Mouse (Mus musculus): ENCODE data around the gene Tspan5. TPM values are rescaled to one million over a fixed set of nuclear protein-coding genes. Genes with fewer than 3 reads are reported as not detected.

The Tspan5 gene
- polyA plus RNA-seq, 1 experiment from 2014 or later = 7.4 TPM

DNA sequence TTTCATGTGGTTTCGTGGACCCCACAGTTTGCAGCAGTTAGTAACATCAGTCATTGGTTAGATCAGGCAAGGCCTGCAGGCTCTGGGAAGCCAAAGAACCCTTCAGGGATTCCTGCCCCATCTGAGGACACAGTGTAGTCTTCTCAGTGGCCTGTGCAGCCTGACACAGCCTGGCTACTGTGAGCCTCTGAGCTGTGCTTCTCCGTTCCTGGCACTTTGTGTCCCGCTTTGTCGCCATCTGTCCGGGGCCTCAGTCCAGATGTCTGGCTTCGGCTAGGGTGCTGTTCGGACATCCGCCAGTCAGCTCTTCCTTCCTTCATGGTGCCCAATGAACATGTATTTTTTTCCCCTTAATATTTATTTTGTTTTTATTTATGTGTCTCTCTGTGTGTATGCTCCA lies 117.2 kb downstream of the Tspan5 start:
- ATAC-seq = no peak
- Histone ChIP-seq H3K9me3 (ENCODE audit: control insufficient read depth) (no peaks in the 10 kb centered on the region), H3K36me3 (ENCODE audit: control insufficient read depth, insufficient read depth) (no peaks in the 10 kb centered on the region), H3K4me3 (ENCODE audit: low read depth, low read length) (no peak overlapping the region), H3K9ac (ENCODE audit: low read depth, low read length) (no peak overlapping the region), H3K4me2 (replicated peaks; ENCODE audit: low read depth) (no peak overlapping the region), H3K27ac (ENCODE audit: low read depth, low read length) (no peak overlapping the region), H3K27me3 (replicated peaks; ENCODE audit: control insufficient read depth, insufficient read depth, low read length) (no peaks in the 10 kb centered on the region), H3K4me1 (replicated peaks; ENCODE audit: control insufficient read depth, insufficient read depth, low read length) (no peaks in the 10 kb centered on the region)
- no peak for TF ChIP-seq CTCF (IDR thresholded peaks at IDR 0.05; ENCODE audit: low read depth)
- 85% methylated on average over 8 of the region's 8 CpGs for WGBS

DNA sequence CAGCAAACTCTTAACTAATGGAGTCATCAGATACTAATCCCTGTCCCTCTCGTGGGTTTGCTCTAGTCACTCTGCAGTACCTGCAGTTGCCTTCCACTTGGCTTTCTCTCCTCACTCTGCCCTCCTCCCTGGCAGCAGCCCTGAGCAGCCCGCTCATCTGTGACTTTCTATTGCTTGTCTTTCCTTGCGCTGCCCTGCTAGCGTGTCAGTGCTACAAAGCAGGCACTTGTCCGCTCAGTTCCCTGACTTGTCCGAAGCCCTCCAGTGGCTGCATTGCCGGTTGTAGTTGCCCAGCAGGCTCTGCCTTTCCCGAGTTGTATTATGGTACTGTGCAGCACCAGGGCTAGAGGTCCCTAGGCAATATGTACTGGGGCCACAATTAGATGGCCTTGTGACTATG lies 117.7 kb downstream of the Tspan5 start:
- H3K9ac ChIP-seq (ENCODE audit: low read depth, low read length) = no peak overlapping the region
- H3K27ac ChIP-seq (ENCODE audit: low read depth, low read length) = no peak overlapping the region
- 76% methylated on average over 8 of the region's 8 CpGs for WGBS
- TF ChIP-seq CTCF (IDR thresholded peaks at IDR 0.05; ENCODE audit: low read depth) = no peak
- H3K4me2 ChIP-seq (replicated peaks; ENCODE audit: low read depth) = no peak overlapping the region
- H3K9me3 ChIP-seq (ENCODE audit: control insufficient read depth) = no peaks in the 10 kb centered on the region
- no peaks in the 10 kb centered on the region for H3K4me1 ChIP-seq (replicated peaks; ENCODE audit: control insufficient read depth, insufficient read depth, low read length)
- ATAC-seq = no peak
- H3K4me3 ChIP-seq (ENCODE audit: low read depth, low read length) = no peak overlapping the region
- no peaks in the 10 kb centered on the region for H3K27me3 ChIP-seq (replicated peaks; ENCODE audit: control insufficient read depth, insufficient read depth, low read length)
- no peaks in the 10 kb centered on the region for H3K36me3 ChIP-seq (ENCODE audit: control insufficient read depth, insufficient read depth)

DNA sequence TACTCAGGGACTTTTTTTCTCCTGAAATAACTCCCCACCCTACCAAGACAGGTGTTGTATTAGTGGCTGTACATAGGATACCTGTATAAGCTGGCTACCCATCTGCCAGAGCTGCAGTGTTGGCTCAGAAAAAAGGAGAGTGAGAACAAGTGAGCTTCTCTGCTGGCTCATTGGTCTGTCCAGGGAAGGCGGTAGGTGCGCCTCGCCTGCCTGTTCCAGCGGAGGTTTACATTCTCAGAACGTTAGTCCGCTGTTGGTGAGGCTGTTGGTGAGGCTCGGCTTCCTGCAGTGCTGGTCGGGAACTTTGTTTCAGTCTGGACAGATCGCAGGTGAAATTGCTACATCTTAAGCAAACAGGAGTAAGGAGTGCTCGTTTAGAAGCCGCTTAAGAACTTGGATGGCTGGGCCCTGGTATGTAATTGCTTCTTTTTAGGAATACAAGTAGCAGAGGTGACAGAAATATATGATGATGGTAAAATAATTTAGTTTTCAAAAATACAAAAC lies 118.3 kb downstream of the Tspan5 start:
- no peak overlapping the region for H3K4me2 ChIP-seq (replicated peaks; ENCODE audit: low read depth)
- no peaks in the 10 kb centered on the region for H3K27me3 ChIP-seq (replicated peaks; ENCODE audit: control insufficient read depth, insufficient read depth, low read length)
- no peaks in the 10 kb centered on the region for H3K4me1 ChIP-seq (replicated peaks; ENCODE audit: control insufficient read depth, insufficient read depth, low read length)
- no peak overlapping the region for H3K4me3 ChIP-seq (ENCODE audit: low read depth, low read length)
- WGBS = 43% methylated on average over 11 of the region's 11 CpGs
- ATAC-seq = no peak
- H3K27ac ChIP-seq (ENCODE audit: low read depth, low read length) = no peak overlapping the region
- no peak for TF ChIP-seq CTCF (IDR thresholded peaks at IDR 0.05; ENCODE audit: low read depth)
- H3K36me3 ChIP-seq (ENCODE audit: control insufficient read depth, insufficient read depth) = no peaks in the 10 kb centered on the region
- no peak overlapping the region for H3K9ac ChIP-seq (ENCODE audit: low read depth, low read length)
- no peaks in the 10 kb centered on the region for H3K9me3 ChIP-seq (ENCODE audit: control insufficient read depth)

DNA sequence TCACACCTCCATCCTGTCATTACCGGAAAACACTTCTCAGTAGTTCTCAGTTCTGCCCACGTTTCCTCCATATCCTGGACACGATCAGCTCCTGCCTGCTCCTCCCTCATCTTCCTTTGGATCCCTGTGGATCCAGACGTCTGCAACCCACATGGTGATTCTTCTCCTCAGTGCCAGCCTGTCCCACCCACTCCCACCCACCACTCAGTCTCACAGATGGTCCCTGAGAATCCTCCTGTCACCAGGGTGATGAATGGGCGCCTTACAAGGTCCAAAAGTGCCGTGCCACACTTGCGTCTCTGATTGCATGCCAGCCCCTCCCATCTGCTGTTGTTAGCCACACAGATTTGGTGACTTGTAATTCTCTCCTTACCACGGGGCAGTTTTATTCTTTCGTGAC lies 119.0 kb downstream of the Tspan5 start:
- 66% methylated on average over 9 of the region's 9 CpGs for WGBS
- Histone ChIP-seq H3K27ac (ENCODE audit: low read depth, low read length) (no peak overlapping the region), H3K36me3 (ENCODE audit: control insufficient read depth, insufficient read depth) (no peaks in the 10 kb centered on the region), H3K27me3 (replicated peaks; ENCODE audit: control insufficient read depth, insufficient read depth, low read length) (no peaks in the 10 kb centered on the region), H3K4me3 (ENCODE audit: low read depth, low read length) (no peak overlapping the region), H3K9me3 (ENCODE audit: control insufficient read depth) (no peaks in the 10 kb centered on the region), H3K9ac (ENCODE audit: low read depth, low read length) (no peak overlapping the region), H3K4me2 (replicated peaks; ENCODE audit: low read depth) (no peak overlapping the region), H3K4me1 (replicated peaks; ENCODE audit: control insufficient read depth, insufficient read depth, low read length) (no peaks in the 10 kb centered on the region)
- no peak for TF ChIP-seq CTCF (IDR thresholded peaks at IDR 0.05; ENCODE audit: low read depth)
- no peak for ATAC-seq

DNA sequence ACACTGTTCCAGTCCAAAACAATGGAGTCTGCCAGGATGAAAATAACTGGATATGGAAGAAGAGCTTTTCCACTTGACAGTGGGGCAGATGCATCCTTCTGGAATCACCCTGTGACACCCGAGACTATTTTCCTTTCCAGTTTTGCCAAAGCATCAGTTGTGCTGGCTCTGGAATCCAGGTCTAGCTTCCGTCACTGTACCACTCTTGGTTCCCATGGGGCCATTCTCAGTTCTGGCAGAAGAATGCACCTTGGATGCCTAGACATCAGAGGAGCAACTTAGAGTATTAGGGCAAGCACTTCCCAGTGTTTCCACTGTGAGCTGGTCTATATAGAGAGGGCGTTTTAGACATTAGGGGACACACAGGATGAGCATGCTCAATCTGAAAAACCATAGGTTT lies 119.6 kb downstream of the Tspan5 start:
- H3K9ac ChIP-seq (ENCODE audit: low read depth, low read length) = no peak overlapping the region
- H3K9me3 ChIP-seq (ENCODE audit: control insufficient read depth) = no peaks in the 10 kb centered on the region
- H3K4me2 ChIP-seq (replicated peaks; ENCODE audit: low read depth) = no peak overlapping the region
- H3K27me3 ChIP-seq (replicated peaks; ENCODE audit: control insufficient read depth, insufficient read depth, low read length) = no peaks in the 10 kb centered on the region
- H3K27ac ChIP-seq (ENCODE audit: low read depth, low read length) = no peak overlapping the region
- 83% methylated on average over 3 of the region's 3 CpGs for WGBS
- H3K4me3 ChIP-seq (ENCODE audit: low read depth, low read length) = no peak overlapping the region
- no peaks in the 10 kb centered on the region for H3K36me3 ChIP-seq (ENCODE audit: control insufficient read depth, insufficient read depth)
- TF ChIP-seq CTCF (IDR thresholded peaks at IDR 0.05; ENCODE audit: low read depth) = no peak
- no peaks in the 10 kb centered on the region for H3K4me1 ChIP-seq (replicated peaks; ENCODE audit: control insufficient read depth, insufficient read depth, low read length)
- ATAC-seq = no peak

DNA sequence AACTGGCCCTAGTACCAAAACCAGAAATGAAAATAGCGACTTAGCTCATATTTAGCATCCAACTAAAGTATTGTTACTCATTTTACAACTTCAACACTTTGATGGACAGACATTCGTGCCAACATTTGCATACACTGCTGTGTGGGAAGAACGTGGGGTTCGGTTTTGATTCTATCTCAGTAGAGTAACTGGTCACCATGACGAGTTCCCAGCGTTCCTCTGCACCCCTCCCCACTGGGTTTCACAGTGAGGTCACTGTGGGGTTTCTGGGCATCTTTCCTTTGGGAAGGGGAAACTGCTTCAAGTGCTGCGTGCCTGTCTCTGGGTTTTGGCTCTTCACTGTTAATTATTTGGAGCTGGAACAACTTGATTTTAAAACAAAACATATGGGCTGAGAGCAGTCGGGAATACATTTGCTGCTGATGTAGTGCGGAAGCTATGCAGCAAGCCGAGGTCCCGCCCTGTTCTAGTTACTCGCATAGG lies 122.2 kb downstream of the Tspan5 start:
- H3K27ac ChIP-seq (ENCODE audit: low read depth, low read length) = no peak overlapping the region

DNA sequence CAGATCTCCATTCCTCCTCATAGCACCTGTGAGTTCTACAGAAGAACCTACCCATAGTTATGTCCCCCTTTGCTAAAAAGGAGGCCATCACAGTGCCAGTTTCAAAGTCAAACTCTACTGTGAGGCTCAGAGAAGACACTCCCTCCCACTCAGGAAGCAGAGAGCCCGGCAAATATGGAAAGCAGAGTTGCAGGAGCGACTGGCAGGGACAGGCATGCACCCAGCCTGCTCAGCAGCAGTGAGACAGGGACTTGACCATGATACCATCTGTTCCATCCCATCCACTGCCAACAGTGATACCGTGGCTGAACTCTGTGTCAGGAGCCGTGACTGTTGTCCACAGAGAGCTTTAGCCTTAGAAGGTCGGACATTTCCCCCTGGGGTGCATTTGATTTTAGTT lies 123.3 kb downstream of the Tspan5 start:
- Histone ChIP-seq H3K27me3 (replicated peaks; ENCODE audit: control insufficient read depth, insufficient read depth, low read length) (no peaks in the 10 kb centered on the region), H3K4me2 (replicated peaks; ENCODE audit: low read depth) (no peak overlapping the region), H3K9me3 (ENCODE audit: control insufficient read depth) (no peaks in the 10 kb centered on the region), H3K4me1 (replicated peaks; ENCODE audit: control insufficient read depth, insufficient read depth, low read length) (no peaks in the 10 kb centered on the region), H3K9ac (ENCODE audit: low read depth, low read length) (no peak overlapping the region), H3K36me3 (ENCODE audit: control insufficient read depth, insufficient read depth) (no peaks in the 10 kb centered on the region), H3K27ac (ENCODE audit: low read depth, low read length) (no peak overlapping the region), H3K4me3 (ENCODE audit: low read depth, low read length) (no peak overlapping the region)
- WGBS = 84% methylated on average over 5 of the region's 5 CpGs
- no peak for ATAC-seq
- no peak for TF ChIP-seq CTCF (IDR thresholded peaks at IDR 0.05; ENCODE audit: low read depth)

More for the DNA sequence above, 122.2 kb downstream of the Tspan5 start:
- H3K4me3 ChIP-seq (ENCODE audit: low read depth, low read length) = no peak overlapping the region
- ATAC-seq = no peak
- no peaks in the 10 kb centered on the region for H3K27me3 ChIP-seq (replicated peaks; ENCODE audit: control insufficient read depth, insufficient read depth, low read length)
- H3K9me3 ChIP-seq (ENCODE audit: control insufficient read depth) = no peaks in the 10 kb centered on the region
- no peak overlapping the region for H3K4me2 ChIP-seq (replicated peaks; ENCODE audit: low read depth)
- no peak for TF ChIP-seq CTCF (IDR thresholded peaks at IDR 0.05; ENCODE audit: low read depth)
- H3K4me1 ChIP-seq (replicated peaks; ENCODE audit: control insufficient read depth, insufficient read depth, low read length) = no peaks in the 10 kb centered on the region
- no peaks in the 10 kb centered on the region for H3K36me3 ChIP-seq (ENCODE audit: control insufficient read depth, insufficient read depth)
- H3K9ac ChIP-seq (ENCODE audit: low read depth, low read length) = no peak overlapping the region
- WGBS = 66% methylated on average over 12 of the region's 12 CpGs

Measured in intestine, postnatal 0 days (tissue).